Mouse (Mus musculus) thymus, adult 2 months (tissue): ENCODE data around the gene Atf6. TPM values are rescaled to one million over a fixed set of nuclear protein-coding genes. Genes with fewer than 3 reads are reported as not detected.

Experiments used
- DNase-seq: peaks from one replicate; pipeline ENCODE4 v3.0.0; 2021
- H3K27ac ChIP-seq: fragments of 200-500 bp; 2 replicates; pipeline ENCODE4 v1.5.1; 2012; ENCODE audit warnings: low read length, control low read depth; ENCODE audit not compliant: control insufficient read depth, insufficient read depth
- H3K27me3 ChIP-seq: fragments of 200-500 bp; 2 replicates; pipeline ENCODE4 v1.6.1; 2012; ENCODE audit warnings: mild to moderate bottlenecking, low read length, moderate library complexity, mixed read lengths; ENCODE audit not compliant: control insufficient read depth, insufficient read depth
- H3K36me3 ChIP-seq: fragments of 200-500 bp; 2 replicates; pipeline ENCODE4 v1.6.1; 2012; ENCODE audit warnings: mild to moderate bottlenecking, low read length, moderate library complexity; ENCODE audit not compliant: control insufficient read depth, insufficient read depth
- H3K4me1 ChIP-seq: fragments of 200-500 bp; replicated peaks from 2 replicates; pipeline ENCODE4 v1.6.1; 2012; ENCODE audit warnings: low read length; ENCODE audit not compliant: control insufficient read depth, insufficient read depth
- H3K4me3 ChIP-seq: fragments of 200-500 bp; 2 replicates; pipeline ENCODE4 v1.5.1; 2012; ENCODE audit warnings: mild to moderate bottlenecking, low read length, control low read depth, moderate library complexity; ENCODE audit not compliant: control insufficient read depth, insufficient read depth
- CTCF ChIP-seq: fragments of 200-500 bp; IDR thresholded peaks from 2 replicates; pipeline ENCODE4 v1.5.1; 2012; ENCODE audit warnings: mild to moderate bottlenecking, control low read depth, low read length, moderate library complexity, borderline replicate concordance; ENCODE audit not compliant: control insufficient read depth, poor library complexity, insufficient read depth; ENCODE audit errors: extremely low read depth
- POLR2A ChIP-seq: fragments of 200-500 bp; IDR thresholded peaks from 2 replicates; pipeline ENCODE4 v1.6.1; 2012; ENCODE audit warnings: mild to moderate bottlenecking, low read length, control low read depth, moderate library complexity; ENCODE audit not compliant: control insufficient read depth, poor library complexity, insufficient read depth; ENCODE audit errors: extremely low read depth
- WGBS: fragments of 180-500 bp; shearing (Covaris S2); methylation state at CpG from one replicate; pipeline ENCODE4 v1.1.7; 2018; 5-methylcytosine and 5-hydroxymethylcytosine counted together
- polyA plus RNA-seq: library from polyadenylated mRNA; depleted of rRNA; stranded (reverse); fragments of >200 nt; gene quantifications from 2 replicates; pipeline ENCODE4 v1.2.3, GENCODE M21; 2012

The Atf6 gene
- polyA plus RNA-seq, 1 experiment, result 7.0 TPM

DNA sequence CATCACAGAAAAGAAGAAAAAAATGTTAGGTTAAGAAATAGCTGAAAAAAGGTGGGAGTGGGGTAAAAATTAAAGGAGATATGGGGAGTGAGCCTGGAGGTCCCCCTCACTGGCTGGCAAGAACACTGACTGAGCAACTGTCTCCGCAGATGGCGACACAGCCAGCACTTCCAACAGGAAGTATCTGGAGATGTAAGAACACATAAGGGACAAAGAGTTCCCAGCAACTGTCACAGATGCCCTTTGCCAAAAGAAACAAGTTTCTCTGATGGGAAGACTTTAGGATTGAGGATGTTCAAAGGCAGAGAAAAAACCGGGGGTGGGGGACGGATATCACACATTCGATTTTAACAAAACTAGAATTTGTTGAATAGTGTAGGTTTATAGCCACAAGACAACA is 146.0 kb downstream of the Atf6 start:
- no peak for TF ChIP-seq POLR2A
- no peak for TF ChIP-seq CTCF
- peaks cover 2% of the 10 kb centered on the region for H3K4me1 ChIP-seq
- no peaks in the 10 kb centered on the region for H3K36me3 ChIP-seq
- no peak overlapping the region for H3K4me3 ChIP-seq
- H3K27me3 ChIP-seq, result no peaks in the 10 kb centered on the region
- no peak for DNase-seq
- H3K27ac ChIP-seq, result no peak overlapping the region
- 97% methylated on average over 5 of the region's 5 CpGs for WGBS

DNA sequence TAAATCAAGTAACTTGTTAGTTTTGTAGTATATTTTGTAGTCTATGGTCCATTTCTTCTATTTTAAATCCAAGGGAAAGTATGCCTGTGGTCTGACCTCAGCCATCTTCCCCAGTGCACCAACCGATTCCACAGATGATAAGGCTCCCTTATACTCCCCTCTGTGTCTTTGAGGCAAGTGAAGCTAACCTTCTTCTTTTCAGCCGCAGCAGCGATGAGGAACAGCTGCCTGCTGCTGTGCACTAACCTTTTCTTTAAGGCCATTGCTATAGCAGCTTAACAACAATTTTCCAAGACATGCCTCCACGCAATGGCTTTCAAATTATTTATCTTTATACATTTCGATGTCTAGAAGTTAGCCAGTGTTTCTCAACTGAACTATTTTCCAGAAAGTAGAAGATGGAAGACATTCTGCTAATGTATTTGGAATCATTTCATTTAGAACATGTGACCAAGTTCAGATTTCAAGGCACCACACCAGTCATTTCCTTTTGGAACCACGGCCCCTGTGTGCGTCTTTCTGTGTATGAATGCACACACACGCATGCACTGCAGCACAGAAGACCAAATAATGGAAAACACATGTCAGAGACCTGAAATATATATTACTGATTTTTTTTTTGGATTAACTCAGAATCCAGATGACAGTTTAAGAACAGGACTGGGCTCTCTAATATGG is 149.3 kb downstream of the Atf6 start:
- H3K27ac ChIP-seq, result no peak overlapping the region
- no peak overlapping the region for H3K4me3 ChIP-seq
- TF ChIP-seq CTCF (no peak), POLR2A (no peak)
- no peak for DNase-seq
- H3K27me3 ChIP-seq, result no peaks in the 10 kb centered on the region
- peaks cover 2% of the 10 kb centered on the region for H3K4me1 ChIP-seq
- no peaks in the 10 kb centered on the region for H3K36me3 ChIP-seq
- WGBS, result 22% methylated on average over 8 of the region's 8 CpGs

DNA sequence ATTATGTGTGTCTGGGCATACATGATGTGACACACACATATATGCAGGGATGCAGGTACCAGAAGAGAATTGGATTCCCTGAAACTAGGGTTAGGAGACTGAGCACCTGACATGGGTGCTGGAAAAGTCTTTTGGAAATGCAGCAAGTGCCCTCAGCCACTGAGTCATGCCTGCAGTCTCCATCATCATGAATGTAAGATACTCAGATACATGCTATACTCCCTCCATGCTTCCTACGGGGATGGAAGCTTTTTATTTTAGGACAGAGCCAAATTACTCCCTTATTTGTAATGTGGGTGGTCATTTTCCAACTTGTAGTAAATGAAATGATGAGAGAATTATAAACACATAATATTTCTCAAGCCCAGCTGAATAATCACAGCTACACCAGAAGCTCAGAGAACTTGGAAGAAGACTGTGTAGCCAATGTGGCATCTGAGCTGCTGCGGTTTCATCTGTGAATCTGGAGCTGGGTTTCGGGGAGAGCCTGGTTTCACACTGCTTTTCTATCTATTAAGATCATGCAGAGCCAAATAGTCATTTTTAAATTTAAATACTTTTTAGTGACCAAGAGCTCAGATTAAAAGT is 150.2 kb downstream of the Atf6 start:
- Histone ChIP-seq H3K36me3 (no peaks in the 10 kb centered on the region), H3K27ac (no peak overlapping the region), H3K27me3 (no peaks in the 10 kb centered on the region), H3K4me1 (peaks cover 2% of the 10 kb centered on the region), H3K4me3 (no peak overlapping the region)
- TF ChIP-seq POLR2A, result no peak
- no peak for TF ChIP-seq CTCF
- 95% methylated on average over 3 of the region's 3 CpGs for WGBS
- no peak for DNase-seq

DNA sequence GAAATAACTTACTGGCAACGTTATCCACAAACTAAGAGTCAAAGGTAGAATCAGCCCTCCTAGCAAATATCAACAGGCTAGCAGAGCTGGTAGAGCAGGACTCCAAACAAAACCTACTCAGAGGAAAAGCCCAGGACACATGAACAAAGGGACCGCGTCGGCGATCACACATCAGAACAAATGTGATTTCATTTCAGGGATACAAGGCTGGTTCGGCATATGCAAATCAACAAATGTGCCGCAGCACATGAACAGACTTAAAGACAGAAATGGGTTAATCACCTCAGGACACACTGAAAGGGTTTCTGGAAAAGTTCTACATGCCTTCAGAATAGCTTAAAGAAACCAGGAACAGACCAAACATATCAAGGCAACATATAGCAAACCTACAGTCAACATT is 155.8 kb downstream of the Atf6 start:
- Histone ChIP-seq H3K4me3 (no peak overlapping the region), H3K4me1 (peaks cover 4% of the 10 kb centered on the region), H3K27ac (no peak overlapping the region), H3K27me3 (no peaks in the 10 kb centered on the region), H3K36me3 (no peaks in the 10 kb centered on the region)
- DNase-seq, result no peak
- WGBS, result 97% methylated on average over 7 of the region's 7 CpGs
- TF ChIP-seq POLR2A (no peak), CTCF (no peak)

DNA sequence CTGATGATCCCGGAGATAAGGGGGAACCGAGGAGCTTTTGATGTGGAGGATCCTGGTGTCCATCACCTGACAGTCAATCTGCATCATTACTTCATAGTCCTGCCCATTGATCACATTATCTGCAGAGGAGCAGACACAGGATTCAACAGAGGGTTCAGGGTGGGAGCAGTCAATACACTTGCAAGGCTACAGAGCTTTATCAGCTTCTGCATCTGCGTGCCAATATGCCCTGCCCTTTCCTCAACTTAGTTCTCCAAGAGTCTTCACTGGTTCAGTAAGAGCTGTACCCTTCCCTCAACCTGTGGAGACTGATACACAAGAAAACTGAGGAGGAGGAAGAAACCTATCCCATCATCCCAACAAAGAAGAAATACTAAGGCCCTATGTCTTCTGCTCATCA is 157.6 kb downstream of the Atf6 start:
- H3K4me1 ChIP-seq, result peaks cover 4% of the 10 kb centered on the region
- no peak for TF ChIP-seq CTCF
- no peak for TF ChIP-seq POLR2A

DNA sequence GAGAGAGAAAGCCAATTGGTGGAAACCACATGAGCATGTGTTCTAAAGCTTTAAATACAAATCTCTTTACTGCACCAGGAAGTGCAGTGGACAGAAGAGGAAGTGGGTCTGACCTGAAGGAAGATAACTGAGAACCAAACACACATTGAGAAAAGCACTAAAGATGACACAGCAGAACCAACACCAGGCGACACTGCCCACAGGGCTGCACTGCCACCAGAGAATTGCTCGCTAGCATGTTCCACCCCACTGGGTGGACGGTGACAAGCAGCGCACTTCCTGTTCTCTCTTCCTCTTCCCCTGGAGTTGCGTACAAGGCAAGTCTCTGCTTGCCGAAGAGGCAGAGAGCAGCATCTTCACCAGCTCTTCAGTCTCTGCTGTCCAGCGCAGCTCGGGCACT is 158.1 kb downstream of the Atf6 start:
- WGBS, result 30% methylated on average over 8 of the region's 8 CpGs
- no peak for TF ChIP-seq CTCF
- TF ChIP-seq POLR2A, result no peak
- no peaks in the 10 kb centered on the region for H3K36me3 ChIP-seq
- no peak overlapping the region for H3K27ac ChIP-seq
- H3K27me3 ChIP-seq, result no peaks in the 10 kb centered on the region
- H3K4me3 ChIP-seq, result no peak overlapping the region
- DNase-seq, result peak; percentile 22
- peaks cover 4% of the 10 kb centered on the region for H3K4me1 ChIP-seq

More for the DNA sequence above, 157.6 kb downstream of the Atf6 start:
- 65% methylated on average over 3 of the region's 3 CpGs for WGBS
- no peaks in the 10 kb centered on the region for H3K27me3 ChIP-seq
- H3K36me3 ChIP-seq, result no peaks in the 10 kb centered on the region
- no peak for DNase-seq
- no peak overlapping the region for H3K27ac ChIP-seq
- no peak overlapping the region for H3K4me3 ChIP-seq
